Mouse (Mus musculus): ENCODE results near the gene Spock2. TPM values are rescaled to one million over a fixed set of nuclear protein-coding genes. Genes with fewer than 3 reads are reported as not detected.
A peak's percentile ranks its signal among the peaks of the same experiment; 100 is the strongest.
"Not testable (repeated sequence)": the region's sequence is repeated elsewhere in the genome, so short reads cannot be mapped to it uniquely, and the experiment has no call there.

The Spock2 gene
- total RNA-seq, 2 experiments from 2014 or later, result 564 to 596 TPM

DNA sequence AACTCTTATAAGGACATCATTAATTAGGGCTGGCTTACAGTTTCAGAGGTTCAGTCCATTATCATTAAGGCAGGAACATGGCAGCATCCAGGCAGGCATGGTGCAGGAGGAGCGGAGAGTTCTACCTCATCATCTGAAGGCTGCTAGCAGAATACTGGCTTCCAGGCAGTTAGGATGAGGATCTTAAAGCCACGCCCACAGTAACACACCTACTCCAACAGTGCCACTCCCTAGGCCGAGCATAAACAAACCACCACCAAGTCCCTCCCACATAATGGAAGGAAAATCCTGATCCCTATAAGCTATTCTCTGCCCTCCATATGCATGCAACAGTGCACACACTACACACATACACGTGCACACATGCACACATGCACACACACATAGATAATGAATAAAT, 66.3 kb downstream of the Spock2 start:
- DNase-seq (ENCODE audit: low spot score in 2 of 2), result no peak
- intact Hi-C loops (cut with DNase I), result no loop called here

DNA sequence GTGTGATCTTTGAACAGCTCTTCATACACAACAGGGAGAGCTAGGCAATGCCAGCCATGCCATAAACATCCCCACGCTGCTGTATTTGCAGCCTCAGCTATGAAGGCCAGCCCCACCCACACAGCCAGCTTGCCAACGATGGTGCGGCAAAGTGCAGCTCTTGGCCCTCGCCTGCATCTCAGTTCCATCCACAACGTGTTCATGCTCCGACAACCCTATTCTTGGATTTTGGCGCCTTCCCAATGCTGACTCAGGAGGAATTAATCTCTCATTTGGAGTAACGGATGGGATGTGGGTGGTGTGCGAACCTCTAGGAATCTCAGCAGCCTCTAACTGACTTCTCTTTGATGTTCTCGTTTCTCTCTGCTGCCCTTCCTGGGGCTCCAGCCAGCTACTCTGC, 67.0 kb downstream of the Spock2 start:
- DNase-seq (ENCODE audit: low spot score in 2 of 2), result peak; percentile 86 to 92
- intact Hi-C loops (cut with DNase I), result no loop called here

DNA sequence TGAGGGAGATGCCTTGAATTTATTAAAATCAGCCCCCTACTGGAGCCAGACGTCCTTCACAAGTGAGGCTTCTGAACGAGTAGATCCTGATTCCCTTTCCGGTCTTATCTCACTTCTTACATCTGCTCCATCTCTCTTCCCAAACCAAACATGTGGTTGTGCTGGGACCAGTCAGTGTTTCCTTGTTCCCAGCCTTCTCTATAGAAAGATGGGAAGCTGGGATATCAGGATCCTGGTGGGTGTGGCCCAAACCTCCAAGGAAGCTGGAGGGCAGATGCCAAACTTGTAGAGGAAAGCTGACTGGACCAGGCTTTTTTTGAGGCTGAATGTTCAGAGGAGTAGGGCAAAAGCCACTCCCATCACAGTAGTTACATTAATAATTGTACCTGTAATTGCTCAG, 68.5 kb downstream of the Spock2 start:
- no peak for DNase-seq (ENCODE audit: low spot score in 2 of 2)
- intact Hi-C loops (cut with DNase I), result no loop called here

DNA sequence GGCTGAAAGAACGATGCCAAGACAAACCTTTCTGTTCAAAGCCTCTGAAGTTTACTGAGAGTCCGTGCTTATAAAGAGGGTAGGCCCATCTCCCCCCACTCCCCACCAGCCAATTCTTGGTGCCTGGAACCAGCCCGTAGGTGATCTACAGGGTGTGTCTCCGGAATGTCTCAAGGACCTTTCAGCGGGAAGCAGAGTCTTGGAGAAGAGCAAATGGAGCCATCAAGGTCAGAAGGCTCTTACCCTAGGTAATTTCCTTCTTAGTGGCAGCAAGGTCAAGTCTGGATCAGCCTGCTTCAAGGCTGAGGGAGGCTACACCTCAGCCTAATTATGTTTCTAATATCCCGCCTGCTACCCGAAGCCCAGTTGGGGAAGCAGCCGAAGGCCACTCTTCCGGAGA, 69.3 kb downstream of the Spock2 start:
- DNase-seq (ENCODE audit: low spot score in 2 of 2); intact Hi-C loops (cut with DNase I): not testable (repeated sequence)

Small RNA genes within 50 kb of the gene (microRNA-seq; reads per million reads assigned to microRNA genes)
- 2.1 to 5.0 reads per million in 2 experiments for gene Mir6906

Other genes starting within 250 kb of the Spock2 start
- gene Dnajb12, start 226.7 kb upstream of the Spock2 start, total RNA-seq (2021), result 10 to 100 TPM; 46.3 to 50.6 TPM
- 10 to 100 TPM; 52.5 to 76.3 TPM for gene Ddit4, start 154.4 kb upstream of the Spock2 start, total RNA-seq (2021)
- 10 to 100 TPM; 18.1 to 19.4 TPM for gene Ascc1, start 103.4 kb upstream of the Spock2 start, total RNA-seq (2021)
- 10 to 100 TPM; 60.8 to 67.3 TPM for gene Anapc16, start 103.1 kb upstream of the Spock2 start, total RNA-seq (2021)
- gene Chst3, start 113.0 kb downstream of the Spock2 start, total RNA-seq (2021), result 1 to 10 TPM; 2.2 to 2.6 TPM
- gene Psap, start 171.4 kb downstream of the Spock2 start, total RNA-seq (2021), result 1,000 to 10,000 TPM; 1,462 to 1,465 TPM
- 10 to 100 TPM; 24.9 to 25.8 TPM for gene Vsir, start 240.6 kb downstream of the Spock2 start, total RNA-seq (2021)

Measured in left cerebral cortex, postnatal 14 days (tissue).